Mouse (Mus musculus): ENCODE measurements around the gene Scaf4.

Gene Scaf4

GRCm38 (mm10) chr16:90283905-90284891 is at the start of gene Scaf4:
TSS of gene Scaf4 (minus strand) at chr16:90284503.
- DNase-seq (ENCODE audit: low spot score in 2 of 2) = peak; percentile 89 to 92

GRCm38 (mm10) chr16:90332553-90332952 is 48.2 kb upstream of the Scaf4 start:
- DNase-seq (ENCODE audit: low spot score in 2 of 2) = no peak

GRCm38 (mm10) chr16:90330979-90331378 is 46.7 kb upstream of the Scaf4 start:
- DNase-seq (ENCODE audit: low spot score in 2 of 2) = no peak

GRCm38 (mm10) chr16:90329511-90329910 is 45.2 kb upstream of the Scaf4 start:
- no peak for DNase-seq (ENCODE audit: low spot score in 2 of 2)

GRCm38 (mm10) chr16:90322850-90323528 is 38.7 kb upstream of the Scaf4 start:
- DNase-seq (ENCODE audit: low spot score in 2 of 2) = peak; percentile 52 to 70

GRCm38 (mm10) chr16:90319321-90319720 is 35.0 kb upstream of the Scaf4 start:
- DNase-seq (ENCODE audit: low spot score in 2 of 2) = no peak

GRCm38 (mm10) chr16:90318372-90318926 is 34.1 kb upstream of the Scaf4 start:
- no peak for DNase-seq (ENCODE audit: low spot score in 2 of 2)

- DNase-seq (ENCODE audit: low spot score in 2 of 2) = no peak
Measured at GRCm38 (mm10) chr16:90317777-90318176, 33.5 kb upstream of the Scaf4 start.

- no peak for DNase-seq (ENCODE audit: low spot score in 2 of 2)
Measured at GRCm38 (mm10) chr16:90315881-90316280, 31.6 kb upstream of the Scaf4 start.

- no peak for DNase-seq (ENCODE audit: low spot score in 2 of 2)
Measured at GRCm38 (mm10) chr16:90312449-90313082, 28.3 kb upstream of the Scaf4 start.

- no peak for DNase-seq (ENCODE audit: low spot score in 2 of 2)
Measured at GRCm38 (mm10) chr16:90310488-90311135, 26.3 kb upstream of the Scaf4 start.

GRCm38 (mm10) chr16:90309784-90310183 is 25.5 kb upstream of the Scaf4 start:
- DNase-seq (ENCODE audit: low spot score in 2 of 2) = no peak

- no peak for DNase-seq (ENCODE audit: low spot score in 2 of 2)
Measured at GRCm38 (mm10) chr16:90303988-90304299, 19.6 kb upstream of the Scaf4 start.

- no peak for DNase-seq (ENCODE audit: low spot score in 2 of 2)
Measured at GRCm38 (mm10) chr16:90303286-90303987, 19.1 kb upstream of the Scaf4 start.

GRCm38 (mm10) chr16:90301706-90302105 is 17.4 kb upstream of the Scaf4 start:
- DNase-seq (ENCODE audit: low spot score in 2 of 2) = no peak

GRCm38 (mm10) chr16:90300896-90301295 is 16.6 kb upstream of the Scaf4 start:
- peak in 1 of 2 experiments; percentile 50 for DNase-seq (ENCODE audit: low spot score in 2 of 2)

GRCm38 (mm10) chr16:90299591-90299990 is 15.3 kb upstream of the Scaf4 start:
- DNase-seq (ENCODE audit: low spot score in 2 of 2) = no peak

- no peak for DNase-seq (ENCODE audit: low spot score in 2 of 2)
Measured at GRCm38 (mm10) chr16:90298426-90299300, 14.4 kb upstream of the Scaf4 start.

GRCm38 (mm10) chr16:90297479-90298425 is 13.4 kb upstream of the Scaf4 start:
- DNase-seq (ENCODE audit: low spot score in 2 of 2) = no peak
